Mouse (Mus musculus) cerebellum, adult 2 months (tissue): Measurements from ENCODE around the gene Ecd. TPM values are rescaled to one million over a fixed set of nuclear protein-coding genes. Genes with fewer than 3 reads are reported as not detected.
A peak's percentile ranks its signal among the peaks of the same experiment; 100 is the strongest.

Experiments
- DNase-seq, 2 experiments: peaks; one replicate each; pipeline ENCODE4 v3.0.0; 2021
- H3K27ac ChIP-seq: fragments of 200-500 bp; 2 replicates; pipeline ENCODE4 v1.5.1; 2012; ENCODE audit warnings: low read length, control low read depth, inconsistent platforms; ENCODE audit not compliant: insufficient read depth
- H3K27me3 ChIP-seq: fragments of 200-500 bp; 2 replicates; pipeline ENCODE4 v1.6.1; 2012; ENCODE audit warnings: inconsistent platforms, mild to moderate bottlenecking, low read length, moderate library complexity; ENCODE audit not compliant: control insufficient read depth, insufficient read depth
- H3K4me1 ChIP-seq: fragments of 200-500 bp; 2 replicates; pipeline ENCODE4 v1.6.1; 2011; ENCODE audit warnings: low read length; ENCODE audit not compliant: control insufficient read depth, insufficient read depth
- H3K4me3 ChIP-seq: fragments of 200-500 bp; replicated peaks from 2 replicates; pipeline ENCODE3; 2011; ENCODE audit warnings: mild to moderate bottlenecking, low read depth, low read length, control low read depth; ENCODE audit not compliant: insufficient read depth
- CTCF ChIP-seq: fragments of 200-500 bp; IDR thresholded peaks from 2 replicates; pipeline ENCODE4 v1.5.1; 2011; ENCODE audit warnings: low read depth, mild to moderate bottlenecking, control low read depth, low read length, moderate library complexity, borderline replicate concordance; ENCODE audit not compliant: insufficient read depth
- POLR2A ChIP-seq: fragments of 200-500 bp; IDR thresholded peaks from 2 replicates; pipeline ENCODE4 v1.6.1; 2011; ENCODE audit warnings: low read length, control low read depth, borderline replicate concordance; ENCODE audit not compliant: insufficient read depth
- WGBS: fragments of 180-500 bp; shearing (Covaris S2); methylation state at CpG from one replicate; pipeline ENCODE4 v1.1.7; 2018; 5-methylcytosine and 5-hydroxymethylcytosine counted together
- polyA plus RNA-seq: library from polyadenylated mRNA; depleted of rRNA; stranded (reverse); fragments of >200 nt; gene quantifications from 2 replicates; pipeline ENCODE4 v1.2.3, GENCODE M21; 2012; rRNA removed

Gene Ecd
- 32.1 and 33.9 TPM in 2 replicates for polyA plus RNA-seq

GRCm38 (mm10) chr14:20347991-20348541, at the start of gene Ecd, which contains the start of gene Fam149b:
Ecd (minus strand) TSS chr14:20348121.
Fam149b (plus strand) TSS chr14:20348162.
- no peaks in the 10 kb centered on the region for H3K27me3 ChIP-seq
- DNase-seq: peak; percentile 91 to 94
- WGBS: under 1% methylated on average over 42 of the region's 42 CpGs
- peak within 1 kb of the TSS; percentile 77 for H3K27ac ChIP-seq
- TF ChIP-seq CTCF: no peak
- peak; percentile 66 for TF ChIP-seq POLR2A
- H3K4me3 ChIP-seq: peak within 1 kb of the TSS; percentile 98
- H3K4me1 ChIP-seq: peaks cover 6% of the 10 kb centered on the region

GRCm38 (mm10) chr14:20397220-20397619, 49.3 kb upstream of the Ecd start:
- Histone ChIP-seq H3K4me1 (no peaks in the 10 kb centered on the region), H3K4me3 (no peak overlapping the region), H3K27ac (no peak overlapping the region), H3K27me3 (no peaks in the 10 kb centered on the region)
- DNase-seq: no peak
- no peak for TF ChIP-seq CTCF
- TF ChIP-seq POLR2A: no peak
- 57% methylated on average over 9 of the region's 9 CpGs for WGBS

- Histone ChIP-seq H3K27ac (peak within 1 kb of the TSS; percentile 92), H3K4me1 (no peaks in the 10 kb centered on the region), H3K4me3 (peak within 1 kb of the TSS; percentile 90), H3K27me3 (no peaks in the 10 kb centered on the region)
- under 1% methylated on average over 68 of the region's 68 CpGs for WGBS
- DNase-seq: peak; percentile 94 to 98
- TF ChIP-seq POLR2A: peak; percentile 68
- peak; percentile 67 for TF ChIP-seq CTCF
These were observed 45.4 kb upstream of the Ecd start, which contains the start of gene Mrps16 for GRCm38 (mm10) chr14:20393205-20393913. Mrps16 (minus strand) TSS chr14:20393634.

DNA sequence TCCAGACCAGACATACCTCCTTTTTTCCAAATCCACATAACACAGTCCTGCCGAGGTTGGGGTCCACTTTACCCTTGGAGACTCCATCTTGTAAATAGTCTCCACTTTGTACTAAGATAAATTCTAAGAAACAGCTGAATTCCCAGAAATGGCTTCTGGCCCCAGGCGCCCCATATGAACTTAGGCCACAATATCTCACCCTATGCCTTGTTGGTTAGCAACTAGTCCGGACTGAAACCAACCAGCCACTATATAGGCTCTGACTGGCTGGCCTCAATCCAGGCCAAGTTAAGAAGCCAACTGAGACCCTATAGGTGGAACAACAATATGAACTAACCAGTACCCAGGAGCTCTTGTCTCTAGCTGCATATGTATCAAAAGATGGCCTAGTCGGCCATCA, 44.4 kb upstream of the Ecd start:
- 70% methylated on average over 4 of the region's 4 CpGs for WGBS
- TF ChIP-seq CTCF (no peak), POLR2A (no peak)
- peak; percentile 26 for DNase-seq

GRCm38 (mm10) chr14:20389446-20390079, 41.6 kb upstream of the Ecd start:
- no peak overlapping the region for H3K4me3 ChIP-seq
- no peak overlapping the region for H3K27ac ChIP-seq

More for the DNA sequence above, 44.4 kb upstream of the Ecd start:
- no peaks in the 10 kb centered on the region for H3K27me3 ChIP-seq
- H3K27ac ChIP-seq: no peak overlapping the region
- H3K4me1 ChIP-seq: peaks cover 2% of the 10 kb centered on the region
- H3K4me3 ChIP-seq: no peak overlapping the region

GRCm38 (mm10) chr14:20388441-20389129, 40.7 kb upstream of the Ecd start, which contains the start of gene Dnajc9:
Dnajc9 (minus strand) TSS chr14:20388910.
- H3K27ac ChIP-seq: peak within 1 kb of the TSS; percentile 52; the same call in 1 of the 2 replicates
- peaks cover 3% of the 10 kb centered on the region for H3K4me1 ChIP-seq
- peak; percentile 94 to 96 for DNase-seq
- no peaks in the 10 kb centered on the region for H3K27me3 ChIP-seq
- under 1% methylated on average over 59 of the region's 59 CpGs for WGBS
- TF ChIP-seq POLR2A (peak; percentile 89), CTCF (no peak)
- peak within 1 kb of the TSS; percentile 98 for H3K4me3 ChIP-seq

More at GRCm38 (mm10) chr14:20389446-20390079, 41.6 kb upstream of the Ecd start:
- WGBS: 90% methylated on average over 8 of the region's 8 CpGs
- no peak for DNase-seq
- Histone ChIP-seq H3K4me1 (peaks cover 3% of the 10 kb centered on the region), H3K27me3 (no peaks in the 10 kb centered on the region)
- TF ChIP-seq CTCF: no peak
- no peak for TF ChIP-seq POLR2A

DNA sequence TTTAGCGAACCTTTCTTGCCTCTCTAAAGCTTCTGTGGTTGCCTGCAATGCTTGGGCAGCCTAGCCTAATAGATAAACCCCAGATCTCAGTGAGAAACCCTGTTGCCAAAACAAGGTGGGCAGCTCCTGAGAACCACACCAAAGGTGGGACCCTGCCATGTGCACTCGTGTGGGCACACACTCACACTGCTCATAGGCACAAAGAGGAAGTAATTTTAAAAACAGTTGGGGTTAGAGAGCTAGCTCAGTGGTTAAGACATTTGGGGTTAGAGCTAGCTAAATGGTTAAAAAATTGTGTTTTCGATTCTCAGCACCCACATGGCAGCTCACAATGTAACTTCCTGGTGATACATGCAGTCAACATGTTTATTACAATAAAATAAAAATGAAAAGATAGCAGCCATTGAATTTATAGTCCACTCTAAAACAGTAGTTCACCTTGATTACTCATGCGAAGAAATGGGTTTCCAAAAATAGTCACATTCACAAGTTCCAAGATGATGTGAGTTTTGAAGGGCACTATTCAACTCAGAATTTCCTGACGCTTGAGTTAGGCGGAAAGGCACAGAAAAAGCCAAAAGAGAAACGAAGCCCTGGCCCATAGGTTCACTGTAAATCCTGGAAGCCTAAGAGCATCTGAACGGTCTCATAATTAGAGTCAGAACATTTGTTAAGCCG, 32.0 kb upstream of the Ecd start:
- no peaks in the 10 kb centered on the region for H3K27me3 ChIP-seq
- DNase-seq: no peak
- WGBS: 89% methylated on average over 9 of the region's 9 CpGs

More for the DNA sequence above, 32.0 kb upstream of the Ecd start:
- Histone ChIP-seq H3K4me1 (no peaks in the 10 kb centered on the region), H3K4me3 (no peak overlapping the region), H3K27ac (no peak overlapping the region)
- no peak for TF ChIP-seq POLR2A
- no peak for TF ChIP-seq CTCF
